ENCODE assay signal across 8 mouse cellular contexts in genomic region chr12:99885282-99885901, GRCm38 (mm10). TPM values are rescaled to one million over a fixed set of nuclear protein-coding genes. Genes with fewer than 3 reads are reported as not detected.
A peak's percentile ranks its signal among the peaks of the same experiment; 100 is the strongest.
DNase-seq lines count a peak whose midpoint lies in the region; ATAC-seq and TF ChIP-seq lines count a peak whose summit lies in the region.

No protein-coding gene starts in this region.

- DNase-seq in heart, postnatal 4 days = no peak
- DNase-seq in ES-E14 (ENCODE audit: low read depth, low spot score) = no peak
- no peak for DNase-seq in thymus, postnatal 36 days
- DNase-seq in testis, postnatal 14 days (ENCODE audit: low spot score) = no peak

- peaks cover 4% of the 10 kb centered on the region; the same call in 1 of the 2 replicates for H3K36me3 ChIP-seq in heart, embryonic 12.5 days
- peaks cover 2% of the 10 kb centered on the region; the same call in 1 of the 2 replicates for H3K36me3 ChIP-seq in ES-E14 (ENCODE audit: control insufficient read depth, insufficient read depth, low read length, poor library complexity, severe bottlenecking)
- peaks cover 4% of the 10 kb centered on the region; the same call in 1 of the 2 replicates for H3K36me3 ChIP-seq in hindbrain, embryonic 13.5 days
- H3K36me3 ChIP-seq in midbrain, embryonic 16.5 days (ENCODE audit: control insufficient read depth, insufficient read depth, low read length) = no peaks in the 10 kb centered on the region

- 61% methylated on average over 8 of the region's 8 CpGs for WGBS in heart, embryonic 12.5 days
- 41% methylated on average over 8 of the region's 8 CpGs for WGBS in hindbrain, embryonic 13.5 days
- 26% methylated on average over 8 of the region's 8 CpGs for WGBS in midbrain, embryonic 16.5 days

- H3K9ac ChIP-seq in heart, embryonic 12.5 days = peak overlapping the region; percentile 84
- H3K9ac ChIP-seq in ES-E14 (ENCODE audit: insufficient read depth, low read depth, low read length, poor library complexity, severe bottlenecking) = peak overlapping the region; percentile 92
- H3K9ac ChIP-seq in hindbrain, embryonic 13.5 days = peak overlapping the region; percentile 90
- H3K9ac ChIP-seq in midbrain, embryonic 16.5 days (ENCODE audit: low read depth, low read length) = peak overlapping the region; percentile 92

- H3K4me3 ChIP-seq in heart, embryonic 12.5 days = peak overlapping the region; percentile 91
- H3K4me3 ChIP-seq in ES-E14 (ENCODE audit: insufficient read depth in 1 of 2, low read depth in 1 of 2, low read length in 2 of 2, poor library complexity in 1 of 2, severe bottlenecking in 1 of 2) = peak overlapping the region; percentile 81 to 97
- H3K4me3 ChIP-seq in hindbrain, embryonic 13.5 days = peak overlapping the region; percentile 71
- H3K4me3 ChIP-seq in midbrain, embryonic 16.5 days (ENCODE audit: low read depth, low read length) = peak overlapping the region; percentile 89

- no peaks in the 10 kb centered on the region for H3K9me3 ChIP-seq in heart, embryonic 12.5 days (replicated peaks)
- no peaks in the 10 kb centered on the region for H3K9me3 ChIP-seq in ES-E14 (ENCODE audit: control insufficient read depth, insufficient read depth, low read depth, low read length)
- H3K9me3 ChIP-seq in hindbrain, embryonic 13.5 days = no peaks in the 10 kb centered on the region
- H3K9me3 ChIP-seq in midbrain, embryonic 16.5 days (replicated peaks; ENCODE audit: control insufficient read depth, low read length, poor library complexity, severe bottlenecking) = no peaks in the 10 kb centered on the region

- no peak for ATAC-seq in heart, embryonic 12.5 days (ENCODE audit: insufficient number of reproducible peaks, low FRiP score)
- ATAC-seq in hindbrain, embryonic 13.5 days (ENCODE audit: low FRiP score) = no peak
- ATAC-seq in midbrain, embryonic 16.5 days = no peak
- no peak for ATAC-seq in frontal cortex, adult (ENCODE audit: low TSS enrichment)

- in situ Hi-C loops in ES-E14 (cut with MboI; ENCODE audit: low sequenced_read_pairs in 2 of 2, unreplicated experiment in 2 of 2) = no loop called here

- peak overlapping the region; percentile 87; the same call in 1 of the 2 replicates for H3K27ac ChIP-seq in heart, embryonic 12.5 days (ENCODE audit: poor library complexity, severe bottlenecking)
- H3K27ac ChIP-seq in ES-E14 (ENCODE audit: insufficient read depth, low read depth, low read length, poor library complexity, severe bottlenecking) = no peak overlapping the region
- no peak overlapping the region for H3K27ac ChIP-seq in hindbrain, embryonic 13.5 days
- H3K27ac ChIP-seq in midbrain, embryonic 16.5 days (ENCODE audit: low read length) = peak overlapping the region; percentile 84; the same call in 1 of the 2 replicates

- H3K4me1 ChIP-seq in heart, embryonic 12.5 days (replicated peaks) = peaks cover 23% of the 10 kb centered on the region
- H3K4me1 ChIP-seq in ES-E14 (ENCODE audit: control insufficient read depth in 2 of 2, insufficient read depth in 2 of 2, low read length in 2 of 2, poor library complexity in 1 of 2) = no peaks in the 10 kb centered on the region
- H3K4me1 ChIP-seq in hindbrain, embryonic 13.5 days (replicated peaks) = peaks cover 30% of the 10 kb centered on the region
- peaks cover 20% of the 10 kb centered on the region for H3K4me1 ChIP-seq in midbrain, embryonic 16.5 days (ENCODE audit: control insufficient read depth, insufficient read depth, low read length)

- peak overlapping the region; percentile 88 for H3K4me2 ChIP-seq in heart, embryonic 12.5 days
- peak overlapping the region; percentile 91 for H3K4me2 ChIP-seq in hindbrain, embryonic 13.5 days
- peak overlapping the region; percentile 84 for H3K4me2 ChIP-seq in midbrain, embryonic 16.5 days (ENCODE audit: low read length)

- H3K27me3 ChIP-seq in heart, embryonic 12.5 days (replicated peaks) = no peaks in the 10 kb centered on the region
- no peaks in the 10 kb centered on the region for H3K27me3 ChIP-seq in hindbrain, embryonic 13.5 days
- no peaks in the 10 kb centered on the region for H3K27me3 ChIP-seq in midbrain, embryonic 16.5 days (ENCODE audit: control insufficient read depth, insufficient read depth, low read depth, low read length)

TF ChIP-seq in ES-E14, 5 proteins besides CTCF, POLR2A, EP300 and RAD21:
- TF ChIP-seq MAFK (IDR thresholded peaks at IDR 0.05; ENCODE audit: insufficient read depth, low read depth, low read length) = no peak
- no peak for TF ChIP-seq CHD2 (IDR thresholded peaks at IDR 0.05; ENCODE audit: low read depth, low read length)

RNA-seq across cellular contexts. Expression of gene Tdp1, which starts 1.1 kb away (rescaled TPM):
- polyA plus RNA-seq in heart, embryonic 12.5 days (2016; fragmentation: Nextera tagmentation; extraction: Ambion mirVana) = 29.9 and 32.6 TPM in 2 replicates
- 10 to 100 TPM; 16.7 to 18.1 TPM for total RNA-seq in heart, postnatal 4 days (2021)
- total RNA-seq in ES-E14 (2012; rRNA removed) = 27.5 and 34.6 TPM in 2 replicates
- polyA plus RNA-seq in hindbrain, embryonic 13.5 days (2015; fragmentation: Nextera tagmentation; extraction: Ambion mirVana) = 48.2 and 52.3 TPM in 2 replicates
- 49.6 and 53.5 TPM in 2 replicates for polyA plus RNA-seq in midbrain, embryonic 16.5 days (2015; fragmentation: Nextera tagmentation; extraction: Ambion mirVana)

RNA-seq across cellular contexts. Expression of gene Efcab11, which starts 1.2 kb away (rescaled TPM):
- 10.0 and 11.8 TPM in 2 replicates for polyA plus RNA-seq in heart, embryonic 12.5 days (2016; fragmentation: Nextera tagmentation; extraction: Ambion mirVana)
- 1 to 10 TPM; 3.5 to 4.2 TPM for total RNA-seq in heart, postnatal 4 days (2021)
- 2.9 and 3.6 TPM in 2 replicates for total RNA-seq in ES-E14 (2012; rRNA removed)
- polyA plus RNA-seq in hindbrain, embryonic 13.5 days (2015; fragmentation: Nextera tagmentation; extraction: Ambion mirVana) = 5.7 and 6.1 TPM in 2 replicates
- polyA plus RNA-seq in midbrain, embryonic 16.5 days (2015; fragmentation: Nextera tagmentation; extraction: Ambion mirVana) = 3.4 and 4.0 TPM in 2 replicates

Comparison
In these comparisons a context has a peak if more than half of its experiments do, and no peak if none do; other contexts are left out.
1. H3K27ac ChIP-seq: peak in heart, embryonic 12.5 days (single experiment) and midbrain, embryonic 16.5 days (single experiment); none in ES-E14 (single experiment) and hindbrain, embryonic 13.5 days (single experiment).
2. Peak in every context shown above with its lines, with median percentiles within 50 percentile points of each other: H3K4me2 ChIP-seq, H3K4me3 ChIP-seq and H3K9ac ChIP-seq.